Mouse (Mus musculus): ENCODE results near the gene Tmem139.

The Tmem139 gene

GRCm38 (mm10) chr6:42282865-42283528, 21.2 kb downstream of the Tmem139 start:
- DNase-seq, result no peak

- no peak for DNase-seq
Measured at GRCm38 (mm10) chr6:42286448-42286847, 24.7 kb downstream of the Tmem139 start, which contains the start of gene Clcn1. Clcn1 (plus strand) TSS chr6:42286685.

DNA sequence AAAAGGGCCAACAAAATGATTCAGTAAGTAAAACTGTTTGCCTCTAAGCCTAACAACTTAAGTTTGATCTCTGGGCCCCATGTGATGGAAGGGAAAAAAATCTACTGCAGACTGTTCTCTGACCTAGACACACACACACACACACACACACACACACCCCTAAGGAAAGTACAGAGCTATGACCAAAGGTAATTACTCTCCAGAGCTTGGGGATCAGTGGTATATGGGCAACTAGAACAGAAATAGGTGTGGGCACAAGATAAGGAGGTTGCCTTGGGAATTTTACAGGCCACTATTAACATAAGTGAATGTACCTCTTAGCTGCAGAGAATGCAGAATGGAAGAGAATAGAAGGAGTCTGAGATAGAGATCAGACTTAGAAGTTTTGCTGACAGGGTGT, 25.8 kb downstream of the Tmem139 start:
- no peak for DNase-seq

DNA sequence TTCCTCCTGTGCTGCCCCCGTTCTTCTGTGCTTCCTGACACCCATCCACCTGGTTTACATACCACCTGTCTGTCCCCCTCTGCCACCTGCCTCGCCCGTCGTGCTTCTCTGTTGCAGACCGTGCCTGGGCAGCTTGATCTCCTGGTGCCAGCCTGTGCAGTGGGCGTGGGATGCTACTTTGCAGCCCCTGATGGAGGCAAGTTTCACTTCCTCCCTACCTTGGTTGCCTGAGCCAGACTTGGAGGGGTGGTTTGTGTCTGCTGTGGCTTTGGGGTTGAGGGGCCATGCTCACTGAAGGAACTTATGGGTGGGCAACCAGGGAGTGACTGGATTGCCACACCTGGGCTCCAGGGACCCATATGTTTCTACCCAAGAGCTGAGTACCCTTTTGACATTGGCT, 31.6 kb downstream of the Tmem139 start:
- DNase-seq, result no peak

- no peak for DNase-seq
Measured at GRCm38 (mm10) chr6:42295549-42296094, 33.9 kb downstream of the Tmem139 start.

- no peak for DNase-seq
Measured at GRCm38 (mm10) chr6:42299362-42299761, 37.6 kb downstream of the Tmem139 start.

DNA sequence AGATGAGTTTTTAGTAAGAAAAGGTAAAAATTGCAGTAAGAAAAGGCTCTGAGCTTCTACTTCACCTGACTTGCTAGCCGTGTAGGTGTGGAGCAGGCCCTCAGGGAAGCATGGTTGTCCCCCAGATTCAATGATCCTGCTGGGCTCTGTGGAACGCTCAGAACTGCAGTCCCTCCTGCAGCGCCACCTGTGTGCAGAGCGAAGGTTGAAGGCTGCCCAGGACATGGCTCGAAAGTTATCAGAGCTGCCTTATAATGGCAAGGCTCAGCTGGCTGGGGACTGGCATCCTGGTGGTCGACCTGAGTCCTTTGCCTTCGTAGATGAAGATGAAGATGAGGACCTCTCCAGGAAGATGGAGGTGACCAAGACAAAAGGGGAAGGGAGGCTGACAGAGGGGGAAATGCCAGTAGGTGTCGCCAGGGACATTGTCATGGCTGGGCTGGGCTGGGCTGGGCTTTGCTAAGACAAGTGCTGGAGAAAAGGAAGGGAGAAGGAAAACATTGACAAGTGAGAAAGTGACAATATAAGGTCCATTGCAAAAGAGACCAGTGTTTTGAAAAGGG, 48.1 kb downstream of the Tmem139 start:
- peak; percentile 66 for DNase-seq

GRCm38 (mm10) chr6:42310427-42311053, 48.8 kb downstream of the Tmem139 start:
- no peak for DNase-seq

Measured in cerebellum, postnatal 10 days (tissue).